Mouse (Mus musculus) hindbrain, embryonic 14.5 days (tissue): ENCODE data around the gene Prss35. TPM values are rescaled to one million over a fixed set of nuclear protein-coding genes. Genes with fewer than 3 reads are reported as not detected.

Experiments used
- ATAC-seq: fragments of 200-750 bp; cut with Nextera tagmentation; 2 replicates; pipeline ENCODE4 v1.8.0; 2017; ENCODE audit warnings: moderate number of reproducible peaks, mild to moderate bottlenecking, moderate TSS enrichment, moderate library complexity; ENCODE audit not compliant: low FRiP score
- DNase-seq: peaks from one replicate; pipeline ENCODE4 v3.0.0-alpha.2; 2015; ENCODE audit warnings: low spot score
- H3K27ac ChIP-seq: fragments of 300-500 bp; sonication (generic); 2 replicates; pipeline ENCODE4 v1.5.1; 2014; ENCODE audit warnings: mild to moderate bottlenecking, moderate library complexity
- H3K27me3 ChIP-seq: fragments of 300-500 bp; sonication (generic); 2 replicates; pipeline ENCODE4 v1.6.1; 2014; ENCODE audit warnings: mild to moderate bottlenecking, low read length, mixed read lengths; ENCODE audit not compliant: control insufficient read depth, insufficient read depth
- H3K36me3 ChIP-seq: fragments of 300-500 bp; sonication (generic); replicated peaks from 2 replicates; pipeline ENCODE4 v1.6.1; 2014; ENCODE audit not compliant: control insufficient read depth, insufficient read depth
- H3K4me1 ChIP-seq: fragments of 300-500 bp; sonication (generic); replicated peaks from 2 replicates; pipeline ENCODE4 v1.6.1; 2014; ENCODE audit warnings: antibody characterized with exemption, low read length, mixed read lengths; ENCODE audit not compliant: control insufficient read depth, insufficient read depth
- H3K4me2 ChIP-seq: fragments of 300-500 bp; sonication (generic); replicated peaks from 2 replicates; pipeline ENCODE4 v1.6.1; 2014; ENCODE audit warnings: mild to moderate bottlenecking, moderate library complexity
- H3K4me3 ChIP-seq: fragments of 300-500 bp; sonication (generic); replicated peaks from 2 replicates; pipeline ENCODE4 v1.5.1; 2014; ENCODE audit warnings: mild to moderate bottlenecking, low read length
- H3K9ac ChIP-seq: fragments of 300-500 bp; sonication (generic); 2 replicates; pipeline ENCODE4 v1.6.1; 2014
- H3K9me3 ChIP-seq: fragments of 300-500 bp; sonication (generic); 2 replicates; pipeline ENCODE4 v1.6.1; 2016; ENCODE audit warnings: low read length; ENCODE audit not compliant: control insufficient read depth
- WGBS: fragments of 180-500 bp; shearing (Covaris S2); extraction: QIAGEN DNeasy Blood & Tissue Kit; methylation state at CpG from one replicate; pipeline ENCODE4 v1.1.7; 2014; 5-methylcytosine and 5-hydroxymethylcytosine counted together
- polyA plus RNA-seq: library from polyadenylated mRNA; unstranded; fragments of >200 nt; fragmentation: Nextera tagmentation; extraction: Ambion mirVana; gene quantifications from 2 replicates; pipeline ENCODE4 v1.2.1, GENCODE M21; 2014

Gene Prss35
- polyA plus RNA-seq, 1 experiment from 2014 or later: 6.6 TPM

GRCm38 (mm10) chr9:86778212-86778611, 34.8 kb downstream of the Prss35 start:
- Histone ChIP-seq H3K4me2 (no peak overlapping the region), H3K9me3 (no peaks in the 10 kb centered on the region), H3K4me1 (no peaks in the 10 kb centered on the region), H3K4me3 (no peak overlapping the region), H3K27me3 (no peaks in the 10 kb centered on the region), H3K27ac (no peak overlapping the region), H3K9ac (no peak overlapping the region), H3K36me3 (peaks cover 86% of the 10 kb centered on the region)
- no peak for ATAC-seq
- no peak for DNase-seq
- WGBS: 74% methylated on average over 4 of the region's 4 CpGs

GRCm38 (mm10) chr9:86781426-86781825, 38.0 kb downstream of the Prss35 start:
- no peak for ATAC-seq
- no peaks in the 10 kb centered on the region for H3K27me3 ChIP-seq
- H3K4me1 ChIP-seq: no peaks in the 10 kb centered on the region
- no peak overlapping the region for H3K4me3 ChIP-seq
- DNase-seq: no peak
- no peak overlapping the region for H3K9ac ChIP-seq
- H3K36me3 ChIP-seq: peaks cover 66% of the 10 kb centered on the region
- H3K9me3 ChIP-seq: no peaks in the 10 kb centered on the region
- H3K27ac ChIP-seq: no peak overlapping the region
- H3K4me2 ChIP-seq: no peak overlapping the region
- WGBS: 85% methylated on average over 4 of the region's 4 CpGs

- H3K9ac ChIP-seq: no peak overlapping the region
- no peak overlapping the region for H3K27ac ChIP-seq
- H3K4me2 ChIP-seq: no peak overlapping the region
- no peaks in the 10 kb centered on the region for H3K4me1 ChIP-seq
- ATAC-seq (no peak), DNase-seq (no peak)
- 94% methylated on average over 2 of the region's 2 CpGs for WGBS
- peaks cover 60% of the 10 kb centered on the region for H3K36me3 ChIP-seq
- no peaks in the 10 kb centered on the region for H3K9me3 ChIP-seq
- no peak overlapping the region for H3K4me3 ChIP-seq
- no peaks in the 10 kb centered on the region for H3K27me3 ChIP-seq
These were observed 39.4 kb downstream of the Prss35 start for GRCm38 (mm10) chr9:86782836-86783235.

GRCm38 (mm10) chr9:86789186-86789585, 45.7 kb downstream of the Prss35 start:
- ATAC-seq: no peak

GRCm38 (mm10) chr9:86791927-86792326, 48.5 kb downstream of the Prss35 start:
- DNase-seq: no peak
- H3K4me1 ChIP-seq: no peaks in the 10 kb centered on the region
- no peak overlapping the region for H3K27ac ChIP-seq
- peaks cover 57% of the 10 kb centered on the region for H3K36me3 ChIP-seq
- no peak overlapping the region for H3K4me3 ChIP-seq
- no peak overlapping the region for H3K4me2 ChIP-seq
- no peaks in the 10 kb centered on the region for H3K27me3 ChIP-seq
- no peak for ATAC-seq
- no peak overlapping the region for H3K9ac ChIP-seq
- H3K9me3 ChIP-seq: no peaks in the 10 kb centered on the region
- WGBS: 89% methylated on average over 7 of the region's 7 CpGs

More at GRCm38 (mm10) chr9:86789186-86789585, 45.7 kb downstream of the Prss35 start:
- Histone ChIP-seq H3K36me3 (peaks cover 46% of the 10 kb centered on the region), H3K4me3 (no peak overlapping the region), H3K4me2 (no peak overlapping the region), H3K27ac (no peak overlapping the region), H3K9me3 (no peaks in the 10 kb centered on the region), H3K4me1 (no peaks in the 10 kb centered on the region), H3K9ac (no peak overlapping the region), H3K27me3 (no peaks in the 10 kb centered on the region)
- DNase-seq: no peak
- WGBS: 79% methylated on average over 6 of the region's 6 CpGs

- no peak overlapping the region for H3K4me3 ChIP-seq
- ATAC-seq (no peak), DNase-seq (no peak)
- H3K36me3 ChIP-seq: peaks cover 52% of the 10 kb centered on the region
- WGBS: 70% methylated on average over 3 of the region's 3 CpGs
- no peaks in the 10 kb centered on the region for H3K9me3 ChIP-seq
- H3K4me2 ChIP-seq: no peak overlapping the region
- H3K27me3 ChIP-seq: no peaks in the 10 kb centered on the region
- no peaks in the 10 kb centered on the region for H3K4me1 ChIP-seq
- no peak overlapping the region for H3K27ac ChIP-seq
- H3K9ac ChIP-seq: no peak overlapping the region
These were observed 51.8 kb downstream of the Prss35 start for GRCm38 (mm10) chr9:86795236-86795635.

- 87% methylated on average over 4 of the region's 4 CpGs for WGBS
- ATAC-seq: no peak
- H3K4me3 ChIP-seq: no peak overlapping the region
- H3K9me3 ChIP-seq: no peaks in the 10 kb centered on the region
- DNase-seq: no peak
- no peak overlapping the region for H3K9ac ChIP-seq
- peaks cover 44% of the 10 kb centered on the region for H3K36me3 ChIP-seq
- H3K27ac ChIP-seq: no peak overlapping the region
- no peaks in the 10 kb centered on the region for H3K4me1 ChIP-seq
- no peak overlapping the region for H3K4me2 ChIP-seq
- no peaks in the 10 kb centered on the region for H3K27me3 ChIP-seq
These were observed 54.1 kb downstream of the Prss35 start for GRCm38 (mm10) chr9:86797553-86797952.

- 93% methylated on average over 5 of the region's 5 CpGs for WGBS
- Histone ChIP-seq H3K4me2 (no peak overlapping the region), H3K27me3 (no peaks in the 10 kb centered on the region), H3K9me3 (no peaks in the 10 kb centered on the region), H3K4me3 (no peak overlapping the region), H3K27ac (no peak overlapping the region), H3K9ac (no peak overlapping the region), H3K36me3 (peaks cover 46% of the 10 kb centered on the region), H3K4me1 (no peaks in the 10 kb centered on the region)
- DNase-seq (no peak), ATAC-seq (no peak)
These were observed 54.7 kb downstream of the Prss35 start for GRCm38 (mm10) chr9:86798129-86798528.

GRCm38 (mm10) chr9:86798686-86799085, 55.2 kb downstream of the Prss35 start:
- WGBS: 53% methylated on average over 7 of the region's 7 CpGs
- H3K27ac ChIP-seq: no peak overlapping the region
- no peak overlapping the region for H3K4me2 ChIP-seq
- no peak overlapping the region for H3K9ac ChIP-seq
- DNase-seq (no peak), ATAC-seq (no peak)
- H3K4me1 ChIP-seq: no peaks in the 10 kb centered on the region
- H3K36me3 ChIP-seq: peaks cover 45% of the 10 kb centered on the region
- H3K4me3 ChIP-seq: no peak overlapping the region
- H3K9me3 ChIP-seq: no peaks in the 10 kb centered on the region
- no peaks in the 10 kb centered on the region for H3K27me3 ChIP-seq

- Histone ChIP-seq H3K4me3 (no peak overlapping the region), H3K4me2 (no peak overlapping the region), H3K4me1 (no peaks in the 10 kb centered on the region), H3K36me3 (peaks cover 44% of the 10 kb centered on the region), H3K27me3 (no peaks in the 10 kb centered on the region), H3K27ac (no peak overlapping the region), H3K9ac (no peak overlapping the region), H3K9me3 (no peaks in the 10 kb centered on the region)
- ATAC-seq (no peak), DNase-seq (no peak)
- whole genome bisulfite sequencing: 82% methylated on average over 7 of the region's 7 CpGs
These were observed 55.6 kb downstream of the Prss35 start for GRCm38 (mm10) chr9:86799099-86799498.
